Mouse (Mus musculus) common myeloid progenitor, adult 5-6 weeks (primary cell): ENCODE results near the gene Krt36. TPM values are rescaled to one million over a fixed set of nuclear protein-coding genes. Genes with fewer than 3 reads are reported as not detected.

Source experiments
- ATAC-seq: replicated peaks from 2 replicates; pipeline ENCODE4 v1.8.0; 2016; ENCODE audit warnings: low read depth, mild to moderate bottlenecking, moderate TSS enrichment, inconsistent platforms; ENCODE audit not compliant: poor library complexity, severe bottlenecking
- total RNA-seq: library from RNA; stranded (forward); fragments of 200-1000, 187-1606 nt; gene quantifications from 2 replicates; pipeline ENCODE4 v1.2.3, GENCODE M21; 2017

The Krt36 gene
- total RNA-seq, 1 experiment from 2014 or later: not detected

DNA sequence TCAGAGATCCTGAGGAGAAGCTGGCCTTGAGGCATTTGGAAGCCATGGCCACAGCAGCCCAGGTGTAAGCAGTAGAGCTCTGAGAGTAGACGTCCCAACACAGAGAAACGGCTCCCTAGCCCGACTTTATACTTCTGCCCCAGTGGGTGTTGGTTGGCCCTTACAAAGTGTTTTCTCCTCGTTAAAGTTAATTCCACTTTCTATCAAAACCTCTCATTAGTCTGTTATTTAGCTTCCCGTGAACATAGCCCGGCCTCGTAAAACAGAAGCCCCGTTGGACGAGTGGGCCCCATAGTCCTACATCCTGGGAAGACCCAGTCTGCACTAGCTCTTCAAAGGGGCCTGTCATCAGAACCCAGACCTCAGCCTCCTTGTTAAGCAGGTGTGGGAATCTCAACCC lies 9.3 kb downstream of the Krt36 start, which contains the start of gene Krt35:
Krt35 (minus strand) TSS at position 101 of the 400 bp plus-strand sequence.
- ATAC-seq: no peak

DNA sequence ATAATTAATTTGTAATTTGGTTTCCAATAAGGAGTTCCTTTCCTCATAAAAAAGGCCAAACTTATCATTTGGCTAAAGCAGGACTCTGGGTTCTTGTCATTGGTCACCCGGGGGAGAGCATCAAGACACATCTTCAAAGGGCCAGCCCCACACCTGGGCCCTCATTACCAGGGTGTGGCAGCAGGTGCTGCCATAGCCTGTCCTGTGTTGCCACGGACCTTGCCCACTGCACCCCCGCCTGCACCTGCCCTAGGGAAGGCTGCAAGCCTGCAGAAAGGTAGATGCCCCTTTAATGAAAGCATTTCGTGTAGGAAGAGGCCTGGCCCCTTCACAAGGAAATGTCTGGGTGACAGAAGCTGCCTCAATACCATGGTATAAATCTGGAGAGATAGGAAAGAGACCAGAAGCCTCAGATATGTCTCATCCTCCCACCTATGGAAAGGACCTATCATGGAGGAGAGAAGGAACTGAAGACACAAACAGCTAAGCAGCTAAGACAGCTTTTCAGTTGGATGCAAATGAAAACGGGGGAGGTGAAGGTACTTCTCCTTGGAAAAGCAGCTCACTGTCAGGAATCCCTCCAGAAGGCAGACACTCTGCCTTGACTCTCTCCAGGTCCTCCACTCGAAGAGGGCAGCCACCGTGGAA lies 16.9 kb downstream of the Krt36 start:
- ATAC-seq: no peak

DNA sequence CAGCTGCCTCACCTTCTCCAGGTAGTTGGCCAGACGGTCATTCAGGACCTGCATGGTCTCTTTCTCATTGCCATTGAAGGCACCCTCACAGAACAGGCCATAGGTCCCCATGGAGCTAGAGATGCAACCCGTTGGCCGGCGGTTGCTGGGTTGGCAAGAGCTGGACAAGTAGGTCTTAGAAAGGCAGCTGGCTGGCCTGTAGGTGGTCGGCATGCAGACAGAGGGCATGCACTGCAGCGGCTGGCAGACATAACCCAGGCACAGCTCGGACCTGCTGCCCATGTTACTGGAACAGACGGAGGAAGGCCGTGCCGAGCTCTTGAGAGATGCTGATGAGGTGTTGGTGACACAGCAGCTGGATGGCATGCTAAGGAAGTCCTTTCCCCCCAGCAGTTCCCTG lies 17.6 kb downstream of the Krt36 start, which contains the start of gene Krt32:
Krt32 (minus strand) TSS at position 366 of the 400 bp plus-strand sequence.
- ATAC-seq: no peak

DNA sequence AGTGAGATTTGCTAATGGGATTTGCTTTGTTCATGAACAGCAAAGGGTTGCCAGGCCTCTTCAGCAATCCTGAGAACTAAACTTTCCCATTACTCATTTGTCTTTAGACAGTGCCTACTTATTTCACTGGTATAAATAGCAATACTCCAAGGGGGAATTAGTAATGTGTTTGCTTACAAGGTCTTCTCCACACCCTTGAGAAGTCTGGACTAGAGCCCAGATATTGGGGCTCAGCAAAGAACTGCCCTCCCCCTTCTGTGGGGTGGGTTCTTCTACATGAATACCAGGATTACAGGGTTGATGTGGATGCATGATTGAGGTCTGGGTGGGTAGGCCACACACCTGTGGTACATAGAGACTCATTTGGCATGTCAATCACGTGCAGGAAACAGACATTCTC lies 31.6 kb downstream of the Krt36 start:
- no peak for ATAC-seq

DNA sequence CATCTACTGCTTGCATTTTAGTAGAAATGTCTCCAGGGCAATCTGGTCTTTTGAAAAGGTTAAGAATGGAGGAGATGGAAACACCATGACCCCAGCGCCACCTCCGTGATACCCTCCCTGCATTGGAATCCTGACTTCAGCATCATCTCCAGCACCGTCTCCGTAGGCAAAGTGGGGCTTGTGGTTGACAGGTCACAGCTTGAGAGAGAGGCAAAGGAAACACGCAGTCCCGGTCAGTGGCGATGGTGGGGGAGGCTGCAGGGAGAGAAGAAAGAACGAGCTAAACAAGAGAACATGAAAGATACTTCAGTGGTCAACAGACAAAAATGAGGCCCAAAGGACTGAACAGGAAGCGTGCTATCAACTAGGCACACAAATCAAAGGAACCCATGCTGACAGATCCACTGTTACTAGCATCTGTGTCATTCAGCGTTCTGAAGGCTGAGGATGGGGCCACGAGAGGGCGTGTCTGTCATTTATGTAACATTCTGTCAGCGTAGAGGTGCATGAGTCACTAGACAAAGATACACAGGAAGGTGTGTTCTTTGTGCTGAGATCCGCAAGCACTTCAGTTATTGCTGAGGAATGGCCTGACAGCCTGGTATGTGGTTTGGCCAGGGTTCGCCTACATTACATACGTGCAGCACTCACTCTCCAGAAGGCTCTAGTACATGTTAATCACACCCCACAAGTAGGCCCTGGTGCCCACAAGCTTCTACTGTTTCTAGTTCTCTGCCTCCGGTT lies 38.0 kb downstream of the Krt36 start:
- ATAC-seq: no peak

DNA sequence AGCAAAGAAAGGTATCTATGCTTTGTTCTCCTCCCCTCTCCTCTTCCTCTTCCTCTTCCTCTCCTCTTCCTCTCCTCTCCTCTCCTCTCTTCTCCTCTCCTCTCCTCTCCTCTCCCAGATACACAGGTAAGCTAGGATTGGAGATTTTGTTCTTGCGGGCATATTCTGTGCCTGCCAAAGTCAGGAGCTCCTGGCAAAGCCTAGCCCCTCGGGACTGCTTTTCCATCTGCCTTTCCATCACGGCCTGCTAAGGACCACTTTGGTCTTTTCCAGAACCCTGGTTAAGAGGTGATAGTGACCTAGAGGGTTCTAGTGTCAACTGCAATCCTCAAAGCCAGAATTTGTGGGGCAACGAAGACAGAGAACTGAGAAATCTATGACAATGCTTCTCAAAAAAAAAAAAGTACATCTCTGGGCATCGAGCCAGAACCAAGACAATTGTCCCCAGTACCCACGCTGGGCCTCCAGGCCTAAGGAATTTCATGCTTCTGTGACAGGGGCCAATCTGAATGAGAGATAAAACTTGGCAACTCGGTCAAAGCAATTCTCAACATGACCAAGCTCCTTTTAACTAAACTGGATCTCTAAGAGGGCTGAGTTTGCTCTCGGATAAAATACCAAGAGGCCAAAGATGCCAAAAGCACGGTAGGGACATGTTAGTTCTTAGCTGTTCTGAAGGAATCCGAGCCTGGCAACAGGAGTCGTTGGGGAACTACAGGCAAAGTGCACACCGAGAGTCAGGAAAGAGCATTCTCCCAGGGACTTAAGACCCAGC lies 39.0 kb downstream of the Krt36 start:
- ATAC-seq: no peak

DNA sequence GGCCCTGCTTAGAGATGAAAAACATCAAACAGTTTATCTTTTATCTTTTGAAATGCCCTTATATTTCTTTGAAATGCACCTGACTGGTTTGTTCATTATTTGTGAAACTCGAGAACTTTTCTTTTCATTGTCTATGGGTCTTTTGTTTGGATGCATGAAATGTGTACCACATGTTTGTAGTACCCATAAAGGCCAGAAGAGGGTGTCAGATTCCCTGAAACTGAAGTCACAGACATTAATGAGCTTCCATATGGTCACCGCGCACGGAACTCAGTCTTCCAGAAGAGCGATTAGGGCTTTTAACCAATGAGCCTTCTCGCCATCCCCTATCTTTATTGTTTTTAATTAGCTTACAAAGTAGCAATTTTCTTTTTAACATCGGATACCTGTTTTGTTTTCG lies 46.6 kb downstream of the Krt36 start:
- ATAC-seq: no peak

DNA sequence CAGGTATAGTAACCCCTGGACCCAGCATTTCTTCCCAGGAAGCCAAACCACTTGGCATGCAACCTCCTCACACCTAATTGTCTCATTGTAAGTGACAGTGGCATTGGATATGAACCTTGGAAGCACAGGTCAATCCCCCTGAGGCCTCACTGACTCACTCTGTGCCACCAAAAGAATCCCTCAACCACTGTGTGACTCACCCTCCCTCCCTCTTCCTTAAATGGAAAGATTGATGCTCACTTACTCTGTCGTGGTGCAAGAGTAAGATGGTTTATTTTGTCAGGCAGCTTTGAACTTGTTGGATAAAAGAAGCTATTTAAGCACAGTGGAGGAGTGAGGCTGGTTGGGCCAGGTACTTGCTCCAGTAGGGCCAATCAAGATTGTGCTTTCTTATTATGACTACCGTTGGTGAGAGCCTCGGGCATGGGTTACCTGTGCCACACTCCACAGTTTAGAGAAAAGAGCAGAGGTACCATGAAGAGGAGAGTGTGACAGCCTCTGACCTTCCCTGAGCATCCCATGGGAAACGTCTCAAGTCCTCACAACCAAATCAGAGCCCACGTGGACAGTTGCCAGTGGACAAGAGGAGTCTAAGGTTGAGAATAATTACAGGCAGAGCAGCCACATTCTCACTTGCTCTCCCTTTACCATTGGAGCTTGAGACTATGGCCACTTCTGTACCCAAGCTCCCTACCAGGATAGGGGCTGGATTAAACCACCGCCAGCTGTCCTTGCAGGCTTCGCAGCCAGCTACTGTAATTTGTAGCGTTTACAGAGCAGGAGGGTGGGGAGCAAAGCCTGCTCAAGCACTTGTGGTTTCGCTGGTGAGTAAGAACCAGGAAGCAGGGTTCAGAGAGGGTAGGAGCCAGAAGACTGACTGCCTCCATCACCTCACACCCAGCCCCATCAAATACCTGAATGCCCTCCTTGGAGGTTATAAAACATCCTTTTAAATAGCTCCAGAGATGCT lies 49.5 kb downstream of the Krt36 start:
- no peak for ATAC-seq

Other genes with a start within 250 kb of the Krt36 start
- gene Gm11568, start 247.7 kb downstream of the Krt36 start, total RNA-seq: not detected in 2 replicates
- not detected in 2 replicates for gene Gm11559, start 241.2 kb downstream of the Krt36 start, total RNA-seq
- not detected in 2 replicates for gene Krtap9-1, start 232.2 kb downstream of the Krt36 start, total RNA-seq
- gene Gm11567, start 226.4 kb downstream of the Krt36 start, total RNA-seq: not detected in 2 replicates
- gene Krtap31-1, start 197.7 kb downstream of the Krt36 start, total RNA-seq: not detected in 2 replicates
- not detected in 2 replicates for gene Gm11565, start 190.9 kb downstream of the Krt36 start, total RNA-seq
- not detected in 2 replicates for gene Krtap31-2, start 169.3 kb downstream of the Krt36 start, total RNA-seq
- gene Krtap9-5, start 157.2 kb downstream of the Krt36 start, total RNA-seq: not detected in 2 replicates
- not detected in 2 replicates for gene Krtap29-1, start 126.6 kb downstream of the Krt36 start, total RNA-seq
- not detected in 2 replicates for gene Krtap16-1, start 119.0 kb downstream of the Krt36 start, total RNA-seq
- gene Krtap17-1, start 111.6 kb downstream of the Krt36 start, total RNA-seq: not detected in 2 replicates
- not detected in 2 replicates for gene Krt33a, start 89.4 kb downstream of the Krt36 start, total RNA-seq
- not detected in 2 replicates for gene Krt33b, start 75.8 kb downstream of the Krt36 start, total RNA-seq
- gene Krt34, start 64.1 kb downstream of the Krt36 start, total RNA-seq: not detected in 2 replicates
- gene Krt31, start 55.1 kb downstream of the Krt36 start, total RNA-seq: not detected in 2 replicates
- gene Krt32, start 17.4 kb downstream of the Krt36 start, total RNA-seq: not detected in 2 replicates
- not detected in 2 replicates for gene Krt35, start 9.4 kb downstream of the Krt36 start, total RNA-seq
- gene Krt13, start 15.9 kb upstream of the Krt36 start, total RNA-seq: not detected in 2 replicates
- not detected in 2 replicates for gene Krt15, start 30.3 kb upstream of the Krt36 start, total RNA-seq
- gene Krt19, start 43.0 kb upstream of the Krt36 start, total RNA-seq: not detected in 2 replicates
- not detected in 2 replicates for gene Krt9, start 87.6 kb upstream of the Krt36 start, total RNA-seq
- gene Krt14, start 101.9 kb upstream of the Krt36 start, total RNA-seq: not detected in 2 replicates
- not detected in 2 replicates for gene Krt16, start 143.3 kb upstream of the Krt36 start, total RNA-seq
- not detected in 2 replicates for gene Krt17, start 155.4 kb upstream of the Krt36 start, total RNA-seq
- not detected in 2 replicates for gene Krt42, start 164.2 kb upstream of the Krt36 start, total RNA-seq
- 220 and 411 TPM in 2 replicates for gene Eif1, start 214.3 kb upstream of the Krt36 start, total RNA-seq
- gene Gast, start 228.8 kb upstream of the Krt36 start, total RNA-seq: not detected in 2 replicates